Mouse (Mus musculus) induced T-regulatory cell, adult 2 months (primary cell): ENCODE results near the gene Tspan5.

Experiments
- DNase-seq: peaks from one replicate; pipeline ENCODE4 v3.0.0-alpha.2; 2012; ENCODE audit warnings: low read depth

The Tspan5 gene

DNA sequence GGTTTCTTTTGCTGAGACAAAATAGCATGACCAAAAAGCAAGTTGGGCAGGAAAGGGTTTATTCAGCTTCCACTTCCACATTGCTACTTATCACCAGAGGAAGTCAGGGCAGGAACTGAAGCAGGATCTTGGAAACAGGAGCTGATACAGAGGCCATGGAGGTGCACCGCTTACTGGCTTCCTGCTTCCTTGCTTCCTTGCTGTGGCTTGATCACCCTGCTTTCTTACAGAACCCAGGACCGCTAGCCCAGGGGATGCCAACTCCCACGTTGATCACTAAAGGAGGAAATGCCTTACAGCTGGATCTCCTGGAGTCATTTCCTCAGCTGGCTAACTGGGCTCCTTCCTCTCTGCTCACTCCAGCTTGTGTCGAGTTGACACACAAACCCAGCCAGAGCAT lies 135.7 kb downstream of the Tspan5 start:
- peak; percentile 42 for DNase-seq

- DNase-seq: no peak
Observed at GRCm38 (mm10) chr3:138880999-138881724, 139.2 kb downstream of the Tspan5 start.

- no peak for DNase-seq
Observed at GRCm38 (mm10) chr3:138881725-138882347, 139.8 kb downstream of the Tspan5 start.

- DNase-seq: no peak
Observed at GRCm38 (mm10) chr3:138886121-138886520, 144.1 kb downstream of the Tspan5 start.

GRCm38 (mm10) chr3:138889214-138889613 lies 147.2 kb downstream of the Tspan5 start:
- DNase-seq: no peak

DNA sequence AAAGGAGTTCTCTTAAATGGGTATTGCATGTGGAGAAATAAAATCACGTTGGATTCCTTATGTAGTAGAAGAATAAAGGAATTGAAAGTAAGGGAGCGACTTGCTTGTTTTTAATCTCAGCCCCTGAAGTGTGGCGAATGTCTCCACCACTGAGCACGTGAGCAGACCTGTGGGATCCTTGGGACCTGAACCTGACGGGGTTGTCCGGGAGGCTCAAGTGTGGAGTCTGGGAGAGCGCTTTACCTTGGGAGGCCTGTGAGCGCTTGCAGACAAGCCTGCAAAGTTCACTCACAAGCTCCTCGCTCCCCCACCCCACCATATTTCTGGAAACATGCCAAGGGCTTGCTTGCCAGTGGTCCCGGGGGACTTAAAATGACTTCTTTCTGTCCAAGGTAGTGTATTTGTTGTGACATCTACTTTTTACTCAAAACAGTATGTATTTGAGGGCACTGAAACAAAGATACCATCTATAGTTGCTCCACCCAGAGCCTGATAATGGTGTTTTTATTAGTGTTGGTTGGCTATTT lies 147.8 kb downstream of the Tspan5 start:
- DNase-seq: no peak

DNA sequence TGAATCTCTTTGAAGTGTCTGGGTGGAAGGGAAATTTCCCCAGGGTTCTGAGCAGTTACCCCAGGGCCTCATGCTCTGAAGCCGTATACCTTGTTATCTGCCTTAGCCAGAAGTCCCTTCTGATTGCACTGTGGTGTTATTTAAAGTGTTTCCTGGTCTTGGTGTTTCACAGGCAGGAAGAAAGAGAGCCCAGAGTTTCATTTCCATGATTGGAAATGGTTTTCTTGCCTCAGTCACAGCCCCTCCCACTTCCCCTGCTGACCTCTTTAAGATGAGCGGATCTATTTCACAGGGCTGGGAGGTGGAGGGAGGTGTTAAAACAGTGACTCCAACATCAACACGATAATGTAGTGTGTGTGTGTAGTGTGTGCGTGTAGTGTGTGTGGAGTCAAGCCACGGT lies 151.5 kb downstream of the Tspan5 start:
- peak; percentile 73 for DNase-seq

DNA sequence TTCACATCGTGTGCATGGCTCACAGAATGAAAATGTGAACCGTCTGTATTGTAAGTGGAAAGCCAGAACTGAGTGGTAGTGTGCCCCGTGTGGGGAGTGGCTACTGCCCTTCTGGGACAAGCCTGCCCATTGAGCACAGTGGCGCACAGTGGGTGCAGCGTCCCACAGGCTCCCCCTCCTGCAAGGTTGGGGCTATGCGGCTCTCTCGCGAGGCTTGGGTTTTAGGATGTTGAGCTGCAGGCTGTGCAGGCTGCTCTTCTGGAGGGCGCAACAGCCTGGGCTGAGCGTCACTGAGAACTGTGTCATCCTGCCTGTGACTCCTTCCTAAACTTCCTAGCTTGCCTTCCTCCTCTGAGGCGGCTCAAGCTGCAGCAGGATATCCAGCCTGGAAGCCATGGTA lies 155.5 kb downstream of the Tspan5 start:
- no peak for DNase-seq

GRCm38 (mm10) chr3:138898055-138898454 lies 156.1 kb downstream of the Tspan5 start:
- DNase-seq: no peak

DNA sequence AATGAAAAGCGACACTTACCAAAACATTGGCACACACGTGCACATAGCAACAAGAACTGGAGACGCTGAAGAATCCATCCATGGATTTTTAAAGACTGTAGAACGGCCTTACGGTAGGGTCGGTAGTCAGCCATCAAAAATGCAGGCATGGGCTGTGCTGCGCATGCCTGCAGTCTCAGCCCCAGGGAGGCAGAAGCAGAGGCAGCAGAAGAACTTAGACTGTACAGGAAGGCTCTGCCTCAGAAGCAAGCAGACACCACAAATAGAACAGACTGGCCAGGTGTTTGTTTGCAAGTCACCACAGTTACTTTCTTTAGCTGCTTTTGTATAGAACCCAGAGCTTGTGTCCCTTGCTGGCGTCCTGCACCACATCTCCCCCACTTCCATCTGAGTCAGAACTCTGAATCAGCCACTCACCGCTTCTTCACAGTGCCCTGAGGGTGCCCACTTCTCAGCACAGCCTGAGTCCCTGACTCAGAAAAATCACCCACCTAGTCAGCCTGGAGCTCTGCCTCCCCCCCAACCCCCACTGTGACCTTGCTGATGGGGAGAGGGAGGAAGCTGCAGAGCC lies 158.7 kb downstream of the Tspan5 start:
- DNase-seq: no peak

GRCm38 (mm10) chr3:138905678-138906077 lies 163.7 kb downstream of the Tspan5 start:
- no peak for DNase-seq

DNA sequence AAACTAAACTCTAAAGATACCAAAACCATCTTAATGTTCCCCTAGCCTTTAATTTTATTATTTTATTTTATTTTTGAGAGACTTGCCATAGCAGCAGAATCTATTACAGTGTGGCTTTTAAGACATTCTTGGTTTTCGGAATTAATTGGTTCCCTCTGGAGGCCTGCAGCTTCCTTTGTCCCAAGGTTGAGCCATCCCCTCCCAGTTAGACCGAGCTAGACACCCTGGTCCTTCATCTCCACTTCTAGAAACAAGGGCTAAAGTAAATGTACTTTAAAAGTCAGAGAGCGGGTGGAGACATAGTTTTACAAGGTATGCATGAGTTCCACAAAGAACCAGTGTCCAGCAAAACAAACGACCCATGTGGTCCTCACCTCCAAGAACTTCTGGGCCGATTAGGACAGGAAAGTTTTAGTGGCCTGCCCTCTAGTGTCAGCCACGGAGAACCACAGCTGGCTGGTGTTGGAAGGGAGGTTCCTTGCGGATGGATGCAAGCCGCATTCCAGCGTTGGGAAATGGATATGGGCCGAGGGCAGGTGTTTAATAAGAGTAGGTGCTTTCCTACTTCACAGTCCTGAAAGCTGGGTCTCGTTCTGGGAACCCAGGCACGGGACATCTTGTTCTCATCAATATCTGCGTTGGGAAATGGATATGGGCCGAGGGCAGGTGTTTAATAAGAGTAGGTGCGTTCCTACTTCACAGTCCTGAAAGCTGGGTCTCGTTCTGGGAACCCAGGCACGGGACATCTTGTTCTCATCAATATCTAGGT lies 164.3 kb downstream of the Tspan5 start:
- DNase-seq: peak; percentile 63

DNA sequence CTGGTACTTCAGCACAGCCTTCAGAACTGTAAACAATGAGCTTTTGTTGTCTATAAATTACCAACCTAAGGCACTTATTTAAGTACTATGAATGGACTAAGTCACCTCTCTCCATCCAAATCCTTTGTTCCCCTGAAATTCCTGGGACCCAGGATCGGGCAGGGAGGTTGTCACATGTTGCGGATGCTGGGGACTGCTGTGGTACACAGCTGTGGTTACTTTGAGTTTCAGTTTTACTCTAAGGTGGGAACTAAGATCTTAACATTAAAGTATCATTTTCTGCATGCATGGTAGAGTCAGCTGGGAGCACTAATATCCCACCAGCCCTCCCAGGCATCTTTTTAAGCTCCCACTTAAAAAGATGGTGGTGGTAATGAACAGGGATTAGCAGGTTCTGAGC lies 167.3 kb downstream of the Tspan5 start:
- DNase-seq: peak; percentile 18

DNA sequence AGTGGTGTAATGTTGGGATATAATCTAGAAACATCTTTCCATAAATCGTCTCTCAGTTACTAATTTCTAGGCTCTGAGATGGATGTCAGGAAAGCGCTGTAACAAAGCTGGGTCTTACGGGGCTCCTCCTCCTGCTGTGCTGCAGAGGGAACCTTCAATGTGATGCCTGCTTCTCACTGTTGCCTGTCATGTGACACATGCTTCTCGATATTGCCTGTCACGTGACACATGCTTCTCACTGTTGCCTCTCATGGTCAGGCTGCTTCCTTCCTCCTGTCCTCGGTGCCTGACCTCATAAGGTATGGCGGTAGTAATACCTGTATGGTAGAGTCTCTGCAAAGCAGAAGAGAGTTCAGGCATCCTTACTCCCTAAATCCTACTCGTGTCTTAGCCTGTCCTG lies 170.5 kb downstream of the Tspan5 start:
- DNase-seq: no peak

DNA sequence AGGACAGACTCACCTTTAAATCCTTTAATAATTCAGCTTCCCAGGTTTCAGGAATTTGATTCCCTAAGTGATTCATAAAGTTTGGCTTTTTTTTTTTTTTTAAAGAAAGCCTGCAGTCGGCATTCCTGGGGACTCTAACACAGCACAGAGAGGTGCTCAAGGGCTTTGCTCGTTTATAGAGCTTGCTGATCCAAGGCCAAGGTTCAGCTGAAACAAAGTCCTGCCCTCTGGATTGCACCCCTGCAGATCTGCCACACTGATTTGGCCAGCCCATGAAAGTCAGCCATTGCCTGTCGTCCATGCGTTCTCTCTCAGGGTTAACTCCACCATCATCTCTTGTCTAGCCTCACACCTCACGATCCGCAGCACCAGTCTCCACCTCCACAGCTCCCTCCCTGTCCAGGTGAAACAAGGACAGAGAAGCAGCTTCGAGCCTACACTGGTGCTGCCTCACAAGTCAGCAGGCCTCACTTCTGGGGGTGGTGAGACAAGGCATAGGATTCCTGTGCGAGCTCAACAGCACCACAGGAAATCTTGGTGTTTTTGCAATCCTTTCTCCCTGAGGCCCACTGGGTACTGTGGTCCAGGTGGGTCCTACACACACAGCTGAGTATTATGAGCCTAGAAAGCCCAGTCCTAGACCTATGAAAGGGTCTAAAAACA lies 172.8 kb downstream of the Tspan5 start:
- no peak for DNase-seq

GRCm38 (mm10) chr3:138916591-138916990 lies 174.6 kb downstream of the Tspan5 start:
- DNase-seq: no peak

GRCm38 (mm10) chr3:138917016-138917415 lies 175.0 kb downstream of the Tspan5 start:
- no peak for DNase-seq

DNA sequence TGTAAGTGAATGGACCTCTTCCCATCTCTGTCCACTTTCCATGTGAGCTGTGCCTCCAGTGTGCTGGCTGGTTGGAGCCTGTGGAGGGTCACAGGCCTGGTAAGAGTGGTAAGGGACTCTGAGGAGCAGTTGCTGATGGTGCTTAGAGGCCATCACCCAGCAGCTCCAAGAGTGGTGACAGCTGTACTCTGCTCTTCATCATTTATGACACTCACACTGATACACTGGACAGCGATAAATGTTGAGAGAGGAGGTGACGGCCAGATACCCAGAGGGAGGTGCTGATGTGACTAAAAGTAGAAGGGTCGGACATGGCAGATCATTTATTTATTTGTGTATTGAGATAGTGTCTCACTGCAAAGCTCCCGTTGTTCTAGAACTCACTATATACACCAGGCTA lies 176.2 kb downstream of the Tspan5 start:
- no peak for DNase-seq

GRCm38 (mm10) chr3:138926161-138926560 lies 184.2 kb downstream of the Tspan5 start:
- no peak for DNase-seq

- no peak for DNase-seq
Observed at GRCm38 (mm10) chr3:138927437-138927836, 185.4 kb downstream of the Tspan5 start.

GRCm38 (mm10) chr3:138936780-138937179 lies 194.8 kb downstream of the Tspan5 start:
- no peak for DNase-seq

DNA sequence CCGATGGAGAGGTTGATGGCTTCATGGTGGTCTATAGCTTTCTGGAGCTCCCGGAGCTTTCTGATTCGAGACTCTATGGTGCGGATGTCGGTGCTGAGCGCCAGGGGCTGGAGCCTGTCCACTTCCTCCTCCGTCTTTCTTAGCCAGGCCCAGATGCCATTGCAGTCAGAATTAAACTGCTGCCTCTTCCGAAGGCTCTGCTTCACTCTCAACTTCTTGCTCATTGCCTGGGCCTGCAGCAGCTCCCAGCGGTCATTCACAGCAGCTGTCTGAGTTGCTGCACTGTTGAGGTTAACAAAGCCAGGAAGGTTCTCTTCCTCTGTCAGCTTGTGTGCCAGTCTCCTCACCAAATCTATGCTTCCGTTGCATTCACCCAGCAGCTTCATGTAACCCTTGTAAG lies 195.2 kb downstream of the Tspan5 start:
- no peak for DNase-seq
